Mouse (Mus musculus): ENCODE measurements at regions not wholly inside any gene's neighbourhood (a gene's known extent, or its start where the extent isn't known, plus 50 kb on each side); places are given as distances from the start of the nearest gene placed in this dataset.

DNA sequence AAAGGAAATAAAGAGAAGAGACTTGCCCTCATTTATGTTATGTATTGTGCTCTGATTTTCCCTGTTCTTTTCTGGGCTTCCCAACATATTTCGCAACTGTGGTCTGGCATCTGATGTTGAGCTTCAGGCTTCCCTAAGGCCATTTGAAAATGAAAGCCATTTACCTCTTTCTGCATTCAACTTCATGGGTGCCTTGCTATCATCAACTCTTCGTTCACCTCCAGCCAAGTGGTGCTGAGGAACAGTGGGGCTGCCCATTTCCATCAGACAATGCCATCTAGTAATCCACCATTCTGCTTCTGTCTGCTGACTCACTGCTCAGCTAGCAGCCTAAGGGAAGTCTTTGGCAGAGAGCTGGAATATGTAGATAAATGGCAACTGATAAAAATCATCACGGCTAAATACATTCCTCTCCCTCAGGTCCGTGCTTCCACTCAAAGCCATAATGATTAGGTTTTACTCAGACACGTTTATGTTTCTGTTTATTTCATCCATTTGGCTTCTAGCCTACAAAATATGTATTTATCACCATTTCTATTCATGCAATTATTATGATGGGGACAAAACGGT lies 394.4 kb upstream of the Syt1 start:
- no peak overlapping the region for H3K9ac ChIP-seq
- 76% methylated on average over 6 of the region's 6 CpGs for WGBS
- no peaks in the 10 kb centered on the region for H3K27me3 ChIP-seq (ENCODE audit: control insufficient read depth, insufficient read depth, low read length)
- no peaks in the 10 kb centered on the region for H3K4me1 ChIP-seq (replicated peaks; ENCODE audit: control insufficient read depth, insufficient read depth, low read length)
- no peak overlapping the region for H3K4me2 ChIP-seq (replicated peaks)
- no peak overlapping the region for H3K4me3 ChIP-seq (replicated peaks; ENCODE audit: low read length)
- no peaks in the 10 kb centered on the region for H3K9me3 ChIP-seq (ENCODE audit: control insufficient read depth, low read length)
- H3K27ac ChIP-seq: no peak overlapping the region
- H3K36me3 ChIP-seq (replicated peaks; ENCODE audit: control insufficient read depth, insufficient read depth): no peaks in the 10 kb centered on the region
- DNase-seq (ENCODE audit: low spot score) (no peak), ATAC-seq (ENCODE audit: low FRiP score) (no peak)

DNA sequence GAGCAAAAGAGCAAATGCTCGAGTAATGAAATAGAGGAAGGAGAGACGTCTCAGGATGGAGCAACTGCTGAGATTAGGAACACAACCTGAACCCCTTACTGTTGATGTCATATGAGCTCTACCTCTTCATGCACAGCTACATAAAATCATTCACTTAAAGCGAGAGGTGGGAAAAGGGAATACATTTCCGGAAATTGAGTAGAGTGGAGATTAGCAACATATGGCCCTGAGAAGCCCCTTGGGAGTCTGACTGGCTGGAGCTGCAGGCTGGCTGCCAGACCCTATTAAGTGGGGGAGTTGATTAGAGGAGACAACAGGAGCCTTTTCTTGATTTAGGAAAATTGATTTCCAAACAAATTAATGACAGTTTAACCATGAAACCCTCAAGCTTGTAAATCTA lies 373.0 kb upstream of the Syt1 start:
- ATAC-seq (ENCODE audit: low FRiP score): peak; percentile 73; the same call in 1 of the 2 replicates
- no peak overlapping the region for H3K4me3 ChIP-seq (replicated peaks; ENCODE audit: low read length)

DNA sequence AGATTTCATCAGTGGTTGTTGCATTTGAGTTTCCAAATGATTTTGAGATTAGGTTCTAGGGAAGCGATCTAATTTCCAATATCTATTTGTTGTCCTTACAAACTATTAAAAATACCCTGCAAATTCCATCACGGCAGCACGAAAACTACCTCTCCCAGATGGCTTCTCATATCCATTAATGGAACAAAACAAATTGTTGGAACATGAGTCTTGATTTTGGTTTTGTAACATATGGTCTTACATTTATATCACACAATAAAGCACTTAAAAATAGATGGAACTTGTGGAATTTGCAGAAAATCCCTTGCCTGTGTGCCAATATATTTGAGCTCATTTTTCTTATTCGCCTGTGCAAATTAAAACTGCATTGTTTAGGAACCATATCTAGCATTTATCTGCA lies 368.1 kb upstream of the Syt1 start:
- no peak overlapping the region for H3K9ac ChIP-seq
- no peaks in the 10 kb centered on the region for H3K36me3 ChIP-seq (replicated peaks; ENCODE audit: control insufficient read depth, insufficient read depth)

More for the DNA sequence above, 373.0 kb upstream of the Syt1 start:
- no peak overlapping the region for H3K4me2 ChIP-seq (replicated peaks)
- no peaks in the 10 kb centered on the region for H3K4me1 ChIP-seq (replicated peaks; ENCODE audit: control insufficient read depth, insufficient read depth, low read length)
- no peak overlapping the region for H3K9ac ChIP-seq
- no peak overlapping the region for H3K27ac ChIP-seq
- peak; percentile 54 for DNase-seq (ENCODE audit: low spot score)
- 49% methylated on average over 4 of the region's 4 CpGs for WGBS
- H3K36me3 ChIP-seq (replicated peaks; ENCODE audit: control insufficient read depth, insufficient read depth): no peaks in the 10 kb centered on the region
- 0 out of 2 replicates have a peak, but pooled peaks cover 3% of the 10 kb centered on the region for H3K9me3 ChIP-seq (ENCODE audit: control insufficient read depth, low read length)
- H3K27me3 ChIP-seq (ENCODE audit: control insufficient read depth, insufficient read depth, low read length): no peaks in the 10 kb centered on the region

DNA sequence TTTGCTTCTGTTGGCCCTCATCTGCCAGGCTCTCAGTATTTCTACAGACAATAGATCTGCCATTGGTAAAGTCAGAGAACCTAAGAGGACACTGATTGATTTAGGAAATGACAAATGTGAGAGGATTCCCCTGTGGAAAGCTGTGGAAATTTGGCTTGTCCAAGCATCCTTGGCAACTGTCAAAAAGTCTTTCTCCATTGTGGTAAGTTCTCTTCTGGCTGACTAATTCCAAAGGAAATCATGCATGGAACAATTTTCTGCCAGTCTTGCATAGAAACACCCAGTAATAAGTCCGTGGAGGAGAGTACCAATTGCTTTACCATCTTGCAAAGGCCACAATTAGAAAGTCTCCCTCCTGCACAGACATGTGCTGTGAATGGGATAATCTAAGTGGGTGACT lies 349.4 kb upstream of the Syt1 start:
- Histone ChIP-seq H3K4me2 (replicated peaks) (no peak overlapping the region), H3K4me3 (replicated peaks; ENCODE audit: low read length) (no peak overlapping the region), H3K9me3 (ENCODE audit: control insufficient read depth, low read length) (no peaks in the 10 kb centered on the region), H3K27me3 (ENCODE audit: control insufficient read depth, insufficient read depth, low read length) (no peaks in the 10 kb centered on the region), H3K9ac (no peak overlapping the region), H3K4me1 (replicated peaks; ENCODE audit: control insufficient read depth, insufficient read depth, low read length) (peaks cover 5% of the 10 kb centered on the region; the same call in 1 of the 2 replicates), H3K27ac (no peak overlapping the region), H3K36me3 (replicated peaks; ENCODE audit: control insufficient read depth, insufficient read depth) (no peaks in the 10 kb centered on the region)
- no peak for DNase-seq (ENCODE audit: low spot score)
- WGBS: 31% methylated on average over 1 of the region's 1 CpGs
- ATAC-seq (ENCODE audit: low FRiP score): peak; percentile 43; the same call in 1 of the 2 replicates

More for the DNA sequence above, 368.1 kb upstream of the Syt1 start:
- H3K4me2 ChIP-seq (replicated peaks): no peak overlapping the region
- no peak for ATAC-seq (ENCODE audit: low FRiP score)
- WGBS: 88% methylated on average over 4 of the region's 4 CpGs
- H3K27ac ChIP-seq: no peak overlapping the region
- H3K4me3 ChIP-seq (replicated peaks; ENCODE audit: low read length): no peak overlapping the region
- no peaks in the 10 kb centered on the region for H3K4me1 ChIP-seq (replicated peaks; ENCODE audit: control insufficient read depth, insufficient read depth, low read length)
- DNase-seq (ENCODE audit: low spot score): no peak
- H3K9me3 ChIP-seq (ENCODE audit: control insufficient read depth, low read length): no peaks in the 10 kb centered on the region
- no peaks in the 10 kb centered on the region for H3K27me3 ChIP-seq (ENCODE audit: control insufficient read depth, insufficient read depth, low read length)

DNA sequence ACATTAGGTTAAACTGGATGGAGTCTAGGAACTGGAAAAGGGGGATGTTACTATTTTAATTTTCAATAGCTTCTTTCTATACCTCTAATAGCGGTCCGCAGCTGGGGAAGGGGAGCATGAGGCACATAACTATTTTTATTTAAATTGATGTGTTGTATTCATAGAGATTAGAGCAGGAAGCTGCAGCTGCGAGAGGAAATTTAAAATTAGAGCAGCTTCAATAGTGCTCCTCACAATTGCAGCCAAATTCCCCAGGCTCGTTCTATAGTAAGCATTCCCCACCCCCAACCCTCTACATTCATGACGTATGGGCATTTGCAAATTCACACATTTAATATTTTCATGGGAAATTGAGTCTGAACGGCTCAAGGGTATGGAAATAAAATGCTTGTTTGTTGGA lies 348.0 kb upstream of the Syt1 start:
- no peak for DNase-seq (ENCODE audit: low spot score)
- Histone ChIP-seq H3K27ac (no peak overlapping the region), H3K9me3 (ENCODE audit: control insufficient read depth, low read length) (no peaks in the 10 kb centered on the region), H3K36me3 (replicated peaks; ENCODE audit: control insufficient read depth, insufficient read depth) (no peaks in the 10 kb centered on the region), H3K4me1 (replicated peaks; ENCODE audit: control insufficient read depth, insufficient read depth, low read length) (peaks cover 5% of the 10 kb centered on the region; the same call in 1 of the 2 replicates), H3K4me3 (replicated peaks; ENCODE audit: low read length) (no peak overlapping the region), H3K4me2 (replicated peaks) (no peak overlapping the region), H3K27me3 (ENCODE audit: control insufficient read depth, insufficient read depth, low read length) (no peaks in the 10 kb centered on the region), H3K9ac (no peak overlapping the region)
- no peak for ATAC-seq (ENCODE audit: low FRiP score)
- WGBS: 45% methylated on average over 6 of the region's 6 CpGs

GRCm38 (mm10) chr10:109332846-109333386 lies 322.1 kb upstream of the Syt1 start:
- Histone ChIP-seq H3K9ac (no peak overlapping the region), H3K9me3 (ENCODE audit: control insufficient read depth, low read length) (no peaks in the 10 kb centered on the region), H3K4me3 (replicated peaks; ENCODE audit: low read length) (no peak overlapping the region), H3K27me3 (ENCODE audit: control insufficient read depth, insufficient read depth, low read length) (no peaks in the 10 kb centered on the region), H3K4me2 (replicated peaks) (no peak overlapping the region), H3K4me1 (replicated peaks; ENCODE audit: control insufficient read depth, insufficient read depth, low read length) (no peaks in the 10 kb centered on the region), H3K27ac (no peak overlapping the region), H3K36me3 (replicated peaks; ENCODE audit: control insufficient read depth, insufficient read depth) (no peaks in the 10 kb centered on the region)
- 90% methylated on average over 7 of the region's 7 CpGs for WGBS
- DNase-seq (ENCODE audit: low spot score) (no peak), ATAC-seq (ENCODE audit: low FRiP score) (no peak)

DNA sequence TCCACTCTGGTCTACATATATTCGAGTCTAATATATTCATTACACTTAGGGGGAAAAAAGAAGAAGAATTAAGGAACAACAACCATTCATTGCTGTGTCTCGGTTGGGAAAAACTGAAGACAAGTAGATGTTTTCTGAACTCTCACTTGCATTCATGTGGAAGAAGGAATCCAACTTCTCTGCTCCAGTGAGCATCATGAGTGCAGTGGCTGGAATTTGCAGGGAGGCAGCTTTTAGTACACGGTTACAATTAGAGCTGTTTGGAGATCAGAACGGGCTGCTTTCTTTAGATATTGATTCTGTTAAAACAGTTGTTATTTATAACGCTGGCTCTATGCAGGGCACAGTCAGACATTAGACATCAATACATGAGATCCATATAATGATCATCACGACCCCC lies 298.5 kb upstream of the Syt1 start:
- Histone ChIP-seq H3K4me3 (replicated peaks; ENCODE audit: low read length) (no peak overlapping the region), H3K9me3 (ENCODE audit: control insufficient read depth, low read length) (no peaks in the 10 kb centered on the region), H3K9ac (no peak overlapping the region), H3K4me2 (replicated peaks) (no peak overlapping the region), H3K27me3 (ENCODE audit: control insufficient read depth, insufficient read depth, low read length) (no peaks in the 10 kb centered on the region), H3K4me1 (replicated peaks; ENCODE audit: control insufficient read depth, insufficient read depth, low read length) (no peaks in the 10 kb centered on the region), H3K27ac (no peak overlapping the region), H3K36me3 (replicated peaks; ENCODE audit: control insufficient read depth, insufficient read depth) (no peaks in the 10 kb centered on the region)
- DNase-seq (ENCODE audit: low spot score) (no peak), ATAC-seq (ENCODE audit: low FRiP score) (no peak)
- WGBS: 78% methylated on average over 6 of the region's 6 CpGs

- Histone ChIP-seq H3K9me3 (ENCODE audit: control insufficient read depth, low read length) (no peaks in the 10 kb centered on the region), H3K36me3 (replicated peaks; ENCODE audit: control insufficient read depth, insufficient read depth) (no peaks in the 10 kb centered on the region), H3K27ac (no peak overlapping the region), H3K4me1 (replicated peaks; ENCODE audit: control insufficient read depth, insufficient read depth, low read length) (no peaks in the 10 kb centered on the region), H3K4me2 (replicated peaks) (no peak overlapping the region), H3K9ac (no peak overlapping the region), H3K4me3 (replicated peaks; ENCODE audit: low read length) (no peak overlapping the region), H3K27me3 (ENCODE audit: control insufficient read depth, insufficient read depth, low read length) (no peaks in the 10 kb centered on the region)
- no peak for ATAC-seq (ENCODE audit: low FRiP score)
- no peak for DNase-seq (ENCODE audit: low spot score)
- 79% methylated on average over 2 of the region's 2 CpGs for WGBS
Observed at GRCm38 (mm10) chr10:109300199-109300598, 289.4 kb upstream of the Syt1 start.

DNA sequence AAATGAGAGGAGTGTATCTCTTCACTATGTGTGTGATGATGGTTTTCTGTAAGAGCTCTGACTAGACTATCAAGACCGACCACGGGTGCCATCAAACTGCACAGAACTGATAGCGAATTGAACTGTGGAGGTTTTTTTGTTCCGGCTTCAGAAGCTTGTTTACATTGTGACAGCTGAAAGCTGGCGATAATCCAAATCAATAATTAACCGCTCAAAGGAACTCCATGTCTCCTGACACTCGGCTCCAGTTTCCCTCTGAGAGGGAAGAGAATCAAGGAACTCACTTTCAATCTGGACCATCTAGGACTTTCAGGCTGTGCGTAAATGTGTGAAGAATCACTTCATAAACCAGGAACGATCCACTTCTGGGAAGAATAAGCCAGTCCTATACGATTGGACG lies 289.0 kb upstream of the Syt1 start:
- no peaks in the 10 kb centered on the region for H3K27me3 ChIP-seq (ENCODE audit: control insufficient read depth, insufficient read depth, low read length)
- H3K4me1 ChIP-seq (replicated peaks; ENCODE audit: control insufficient read depth, insufficient read depth, low read length): no peaks in the 10 kb centered on the region
- no peak overlapping the region for H3K4me2 ChIP-seq (replicated peaks)
- ATAC-seq (ENCODE audit: low FRiP score) (peak; percentile 40; the same call in 1 of the 2 replicates), DNase-seq (ENCODE audit: low spot score) (peak; percentile 57)
- H3K9ac ChIP-seq: no peak overlapping the region
- H3K27ac ChIP-seq: no peak overlapping the region
- no peaks in the 10 kb centered on the region for H3K36me3 ChIP-seq (replicated peaks; ENCODE audit: control insufficient read depth, insufficient read depth)
- 54% methylated on average over 11 of the region's 11 CpGs for WGBS
- H3K9me3 ChIP-seq (ENCODE audit: control insufficient read depth, low read length): no peaks in the 10 kb centered on the region
- no peak overlapping the region for H3K4me3 ChIP-seq (replicated peaks; ENCODE audit: low read length)

- no peaks in the 10 kb centered on the region for H3K4me1 ChIP-seq (replicated peaks; ENCODE audit: control insufficient read depth, insufficient read depth, low read length)
- H3K36me3 ChIP-seq (replicated peaks; ENCODE audit: control insufficient read depth, insufficient read depth): no peaks in the 10 kb centered on the region
- no peak for ATAC-seq (ENCODE audit: low FRiP score)
- no peak overlapping the region for H3K9ac ChIP-seq
- no peak overlapping the region for H3K4me2 ChIP-seq (replicated peaks)
- 78% methylated on average over 10 of the region's 10 CpGs for WGBS
- no peaks in the 10 kb centered on the region; the same call in 1 of the 2 replicates for H3K9me3 ChIP-seq (ENCODE audit: control insufficient read depth, low read length)
- no peak for DNase-seq (ENCODE audit: low spot score)
- H3K4me3 ChIP-seq (replicated peaks; ENCODE audit: low read length): no peak overlapping the region
- H3K27ac ChIP-seq: no peak overlapping the region
- no peaks in the 10 kb centered on the region for H3K27me3 ChIP-seq (ENCODE audit: control insufficient read depth, insufficient read depth, low read length)
Observed at GRCm38 (mm10) chr10:109283348-109283747, 272.6 kb upstream of the Syt1 start.

Data from hindbrain, embryonic 14.5 days (tissue).